Mouse (Mus musculus) CH12.LX (cell line): ENCODE data around the gene Clcn7. TPM values are rescaled to one million over a fixed set of nuclear protein-coding genes. Genes with fewer than 3 reads are reported as not detected.

Source experiments
- DNase-seq: peaks from one replicate; pipeline ENCODE4 v3.0.0-alpha.2; 2013; ENCODE audit errors: extremely low read depth
- H3K27ac ChIP-seq: 2 replicates; pipeline ENCODE4 v1.5.1; 2012; ENCODE audit warnings: low read depth, mild to moderate bottlenecking, control low read depth, moderate library complexity; ENCODE audit not compliant: insufficient read depth
- H3K27me3 ChIP-seq: replicated peaks from 2 replicates; pipeline ENCODE3; 2012; ENCODE audit warnings: inconsistent platforms
- H3K36me3 ChIP-seq, 2 experiments: replicated peaks in 1 of 2; 2 replicates each; pipeline versions ENCODE3 to v1.6.1; 2012; ENCODE audit warnings: inconsistent platforms in 1 of 2, low read length in 1 of 2, mild to moderate bottlenecking in 1 of 2, mixed read lengths in 1 of 2, moderate library complexity in 1 of 2; ENCODE audit not compliant: control insufficient read depth in 1 of 2, insufficient read depth in 1 of 2
- H3K4me1 ChIP-seq, 2 experiments: 2 replicates each; pipeline ENCODE4 v1.6.1; 2012; ENCODE audit warnings: inconsistent platforms in 1 of 2, moderate library complexity in 1 of 2; ENCODE audit not compliant: insufficient read depth in 2 of 2, control insufficient read depth in 1 of 2
- H3K4me2 ChIP-seq: 2 replicates; pipeline ENCODE4 v1.6.1; 2012; ENCODE audit warnings: low read depth, mild to moderate bottlenecking, control low read depth; ENCODE audit not compliant: poor library complexity, insufficient read depth, severe bottlenecking
- H3K4me3 ChIP-seq, 3 experiments: fragments of 150-350 bp in 1 of 3; sonication (generic) in 1 of 3; replicated peaks in 1 of 3; 2 replicates each; pipeline versions ENCODE3 to v1.5.1; 2011 to 2012; ENCODE audit warnings: low read depth in 2 of 3, low read length in 2 of 3, mild to moderate bottlenecking in 2 of 3, moderate library complexity in 2 of 3, control low read depth in 1 of 3, improper control_type of control experiment in 1 of 3, inconsistent platforms in 1 of 3, mixed read lengths in 1 of 3; ENCODE audit not compliant: poor library complexity in 1 of 3
- H3K79me2 ChIP-seq: replicated peaks from 2 replicates; pipeline ENCODE4 v1.6.1; 2012; ENCODE audit warnings: mild to moderate bottlenecking, moderate library complexity; ENCODE audit not compliant: control insufficient read depth, poor library complexity, insufficient read depth, severe bottlenecking; ENCODE audit errors: extremely low read depth
- H3K9ac ChIP-seq: 2 replicates; pipeline ENCODE4 v1.6.1; 2012; ENCODE audit warnings: low read depth, mild to moderate bottlenecking, control low read depth, moderate library complexity; ENCODE audit not compliant: insufficient read depth
- H3K9me3 ChIP-seq: replicated peaks from 2 replicates; pipeline ENCODE3; 2012; ENCODE audit warnings: low read length, inconsistent platforms, mixed read lengths
- BHLHE40 ChIP-seq: IDR thresholded peaks from 2 replicates; pipeline ENCODE4 v1.6.1; 2011; ENCODE audit warnings: mild to moderate bottlenecking, low read depth, low read length, improper control_type of control experiment
- CTCF ChIP-seq, 2 experiments: IDR thresholded peaks in 1 of 2; conservative IDR thresholded peaks in 1 of 2; 2 replicates each; pipeline ENCODE4 v1.5.1; 2011 to 2012; ENCODE audit warnings: low read depth in 2 of 2, low read length in 2 of 2, improper control_type of control experiment in 1 of 2, inconsistent platforms in 1 of 2, mild to moderate bottlenecking in 1 of 2, moderate library complexity in 1 of 2
- EP300 ChIP-seq: IDR thresholded peaks from 2 replicates; pipeline ENCODE4 v1.6.1; 2011; ENCODE audit warnings: low read length, improper control_type of control experiment
- IRF4 ChIP-seq: IDR thresholded peaks from 2 replicates; pipeline ENCODE4 v1.6.1; 2014; ENCODE audit warnings: low read depth, mild to moderate bottlenecking, inconsistent platforms, low read length, improper control_type of control experiment
- JUND ChIP-seq: conservative IDR thresholded peaks from 2 replicates; pipeline ENCODE4 v1.6.1; 2011; ENCODE audit warnings: low read depth, low read length, improper control_type of control experiment
- MAFK ChIP-seq: IDR thresholded peaks from 2 replicates; pipeline ENCODE4 v1.6.1; 2011; ENCODE audit warnings: low read length, improper control_type of control experiment; ENCODE audit not compliant: insufficient replicate concordance
- MAX ChIP-seq: IDR thresholded peaks from 2 replicates; pipeline ENCODE4 v1.6.1; 2011; ENCODE audit warnings: low read length, improper control_type of control experiment
- MAZ ChIP-seq: IDR thresholded peaks from 2 replicates; pipeline ENCODE4 v1.6.1; 2012; ENCODE audit warnings: low read depth, mild to moderate bottlenecking, inconsistent platforms, low read length, improper control_type of control experiment, moderate library complexity
- MEF2A ChIP-seq: IDR thresholded peaks from 2 replicates; pipeline ENCODE4 v1.6.1; 2014; ENCODE audit warnings: low read depth, mild to moderate bottlenecking, inconsistent platforms, low read length, improper control_type of control experiment, borderline replicate concordance
- PAX5 ChIP-seq: IDR thresholded peaks from 2 replicates; pipeline ENCODE4 v1.6.1; 2012; ENCODE audit warnings: low read length, inconsistent platforms, mixed read lengths
- POLR2AphosphoS2 ChIP-seq: IDR thresholded peaks from 2 replicates; pipeline ENCODE4 v1.6.1; 2011; ENCODE audit warnings: low read depth, low read length, improper control_type of control experiment
- RAD21 ChIP-seq: IDR thresholded peaks from 2 replicates; pipeline ENCODE4 v1.6.1; 2011; ENCODE audit warnings: low read depth, mild to moderate bottlenecking, low read length, improper control_type of control experiment, moderate library complexity
- RCOR1 ChIP-seq: conservative IDR thresholded peaks from 2 replicates; pipeline ENCODE4 v1.6.1; 2012; ENCODE audit warnings: low read depth, mild to moderate bottlenecking, inconsistent platforms, low read length, improper control_type of control experiment
- SIN3A ChIP-seq: IDR thresholded peaks from 2 replicates; pipeline ENCODE4 v1.6.1; 2012; ENCODE audit warnings: low read length, improper control_type of control experiment, inconsistent platforms
- TBP ChIP-seq: conservative IDR thresholded peaks from 2 replicates; pipeline ENCODE4 v1.6.1; 2011; ENCODE audit warnings: low read depth, low read length, improper control_type of control experiment
- UBTF ChIP-seq: IDR thresholded peaks from 2 replicates; pipeline ENCODE4 v1.6.1; 2012; ENCODE audit warnings: low read depth, mild to moderate bottlenecking, inconsistent platforms, low read length, improper control_type of control experiment, moderate library complexity
- USF1 ChIP-seq: IDR thresholded peaks from 2 replicates; pipeline ENCODE4 v1.6.1; 2014; ENCODE audit warnings: low read depth, mild to moderate bottlenecking, inconsistent platforms, low read length, improper control_type of control experiment
- ZNF384 ChIP-seq: IDR thresholded peaks from 2 replicates; pipeline ENCODE4 v1.6.1; 2012; ENCODE audit warnings: low read depth, low read length, improper control_type of control experiment, inconsistent platforms
- dilution Hi-C: fragments of 300-500 bp; cut with MboI; formaldehyde crosslinking; loops from 2 replicates; pipeline ENCODE4 v1.14.3; 2020; ENCODE audit warnings: low sequenced_read_pairs; ENCODE audit not compliant: extremely low pct_unique_long_range_greater_than_20kb, extremely low pct_ligation_motif_present
- in situ Hi-C: fragments of 300-500 bp; cut with MboI; formaldehyde crosslinking; loops from 3 replicates; pipeline ENCODE4 v1.14.3; 2019; ENCODE audit warnings: low sequenced_read_pairs, low pct_ligation_motif_present, low pct_unique_long_range_greater_than_20kb, mixed read lengths
- polyA plus RNA-seq: library from polyadenylated mRNA; unstranded; fragments of >175 nt; gene quantifications from 2 replicates; pipeline ENCODE4 v1.2.1, GENCODE M21; 2012; ENCODE audit warnings: low read depth; ENCODE audit not compliant: insufficient read length
- total RNA-seq, 2 experiments: library from RNA; depleted of rRNA; stranded (reverse); fragments of 300-350 nt in 1 of 2; fragments of >200 nt in 1 of 2; gene quantifications; 2 replicates each; pipeline ENCODE4 v1.2.3; 2012 to 2014

Gene Clcn7
- total and polyA plus RNA-seq, 3 experiments = 8.3 to 14.3 (median 11.6) TPM

- dilution Hi-C loops (no loop called here), in situ Hi-C loops (no loop called here)
- H3K9me3 ChIP-seq = no peaks in the 10 kb centered on the region
- no peak for TF ChIP-seq USF1
- peak; percentile 100 for TF ChIP-seq MAFK
- H3K27ac ChIP-seq = no peak overlapping the region
- peaks cover 0 to 3% of the 10 kb centered on the region in 2 experiments; a peak in 1 of 4 replicates for H3K4me1 ChIP-seq
- DNase-seq = no peak
- H3K4me2 ChIP-seq = 0 out of 2 replicates have a peak overlapping the region, but pooled peaks have one; percentile 8
- peaks cover 59% of the 10 kb centered on the region for H3K27me3 ChIP-seq
- H3K4me3 ChIP-seq = no peak overlapping the region
- H3K36me3 ChIP-seq = no peaks in the 10 kb centered on the region
- H3K79me2 ChIP-seq = no peaks in the 10 kb centered on the region
- H3K9ac ChIP-seq = no peak overlapping the region
Observed at GRCm38 (mm10) chr17:25127079-25127478, 6.1 kb upstream of the Clcn7 start.

- H3K4me3 ChIP-seq = no peak overlapping the region
- no peak for DNase-seq
- no peak overlapping the region for H3K4me2 ChIP-seq
- peaks cover under 1 to 3% of the 10 kb centered on the region in 2 experiments; a peak in 2 of 4 replicates for H3K4me1 ChIP-seq
- H3K27me3 ChIP-seq = peaks cover 52% of the 10 kb centered on the region
- TF ChIP-seq EP300 (no peak), TBP (no peak), PAX5 (no peak), MAZ (no peak), MAX (no peak), MAFK (no peak), MEF2A (no peak), UBTF (no peak), RCOR1 (no peak), BHLHE40 (no peak), SIN3A (no peak), JUND (no peak), POLR2AphosphoS2 (no peak), IRF4 (no peak)
- in situ Hi-C loops = no loop called here
- no peak overlapping the region for H3K27ac ChIP-seq
- dilution Hi-C loops = no loop called here
- H3K9me3 ChIP-seq = no peaks in the 10 kb centered on the region
- no peaks in the 10 kb centered on the region for H3K79me2 ChIP-seq
- H3K36me3 ChIP-seq = no peaks in the 10 kb centered on the region
- no peak overlapping the region for H3K9ac ChIP-seq
Observed at GRCm38 (mm10) chr17:25127681-25128080, 5.5 kb upstream of the Clcn7 start.

GRCm38 (mm10) chr17:25130060-25130459 lies 3.1 kb upstream of the Clcn7 start:
- TF ChIP-seq ZNF384 (peak; percentile 67), IRF4 (no peak), CTCF (conservative IDR thresholded peaks at IDR 0.05 in 1 of 2, IDR thresholded peaks at IDR 0.05 in 1 of 2; ENCODE audit: low read depth in 2 of 2, low read length in 2 of 2) (peak; percentile 5 to 52; a peak in 2 of 4 replicates), RAD21 (peak; percentile 20)
- Histone ChIP-seq H3K9ac (no peak overlapping the region), H3K4me1 (peaks cover 10 to 14% of the 10 kb centered on the region in 2 experiments), H3K4me2 (no peak overlapping the region), H3K27me3 (peaks cover 30% of the 10 kb centered on the region), H3K79me2 (peaks cover 6% of the 10 kb centered on the region; the same call in 1 of the 2 replicates), H3K36me3 (peaks cover 0 to 3% of the 10 kb centered on the region in 2 experiments), H3K4me3 (no peak overlapping the region), H3K27ac (no peak overlapping the region), H3K9me3 (no peaks in the 10 kb centered on the region)
- in situ Hi-C loops (no loop called here), dilution Hi-C loops (no loop called here)
- peak; percentile 13 for DNase-seq
